Mouse (Mus musculus) G1E (cell line): Measurements from ENCODE around the gene Hibch. TPM values are rescaled to one million over a fixed set of nuclear protein-coding genes. Genes with fewer than 3 reads are reported as not detected.

Experiments used
- ATAC-seq: 2 replicates; pipeline ENCODE4 v1.8.0; 2016; ENCODE audit warnings: mild to moderate bottlenecking; ENCODE audit not compliant: insufficient number of reproducible peaks, poor library complexity, low FRiP score, severe bottlenecking; ENCODE audit errors: extremely low read depth
- DNase-seq: peaks from one replicate; pipeline ENCODE4 v3.0.0; 2012; ENCODE audit warnings: low spot score
- H3K27me3 ChIP-seq: 2 replicates; pipeline ENCODE4 v1.6.1; 2012; ENCODE audit warnings: mild to moderate bottlenecking, low read length, inconsistent platforms; ENCODE audit not compliant: insufficient read depth
- H3K36me3 ChIP-seq: replicated peaks from 2 replicates; pipeline ENCODE3; 2012; ENCODE audit warnings: mild to moderate bottlenecking, inconsistent platforms
- H3K4me1 ChIP-seq: 2 replicates; pipeline ENCODE4 v1.6.1; 2012; ENCODE audit warnings: low read depth, low read length, inconsistent platforms, mixed read lengths; ENCODE audit not compliant: insufficient read depth
- H3K4me3 ChIP-seq: 2 replicates; pipeline ENCODE4 v1.5.1; 2012; ENCODE audit warnings: low read depth, mild to moderate bottlenecking, inconsistent platforms, low read length, moderate library complexity, mixed read lengths
- H3K9me3 ChIP-seq: replicated peaks from 2 replicates; pipeline ENCODE4 v1.6.1; 2012; ENCODE audit warnings: inconsistent platforms
- CTCF ChIP-seq: IDR thresholded peaks from 2 replicates; pipeline ENCODE4 v1.5.1; 2012; ENCODE audit warnings: low read depth, low read length, inconsistent platforms, mixed read lengths
- POLR2AphosphoS5 ChIP-seq: IDR thresholded peaks from 2 replicates; pipeline ENCODE4 v1.6.1; 2012; ENCODE audit warnings: low read depth, low read length, inconsistent platforms; ENCODE audit not compliant: insufficient replicate concordance
- polyA plus RNA-seq: library from polyadenylated mRNA; stranded (reverse); fragments of >175 nt; gene quantifications from 2 replicates; pipeline ENCODE4 v1.2.3, GENCODE M21; 2012
- total RNA-seq, 2 experiments: library from RNA; stranded (forward) in 1 of 2; stranded (reverse) in 1 of 2; fragments of 200-1000 nt in 1 of 2; fragments of >200 nt in 1 of 2; fragmentation: Nextera tagmentation in 1 of 2; gene quantifications; 2 replicates each; pipeline ENCODE4 v1.2.3; 2014 to 2017

The Hibch gene
- total and polyA plus RNA-seq, 3 experiments, result 1.8 to 88.6 (median 61.8) TPM

DNA sequence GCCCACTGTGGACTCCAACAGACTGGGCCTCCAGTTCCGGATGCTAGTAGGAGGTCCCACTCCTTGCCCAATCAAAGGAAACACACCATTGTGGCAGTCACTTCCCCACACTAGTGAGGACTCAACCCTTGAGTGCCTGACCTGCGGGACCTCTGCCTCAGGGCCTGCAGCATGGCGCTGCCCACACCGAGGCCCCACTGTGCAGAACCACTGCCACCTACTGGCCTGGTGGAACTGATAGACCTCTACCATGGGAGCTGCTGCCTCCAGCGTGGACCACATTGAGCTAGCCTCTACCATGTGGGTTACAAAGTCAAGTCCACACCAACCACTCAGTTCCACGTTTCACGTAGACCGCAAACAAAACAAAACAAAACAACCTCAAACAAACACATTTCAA is 119.9 kb downstream of the Hibch start:
- ATAC-seq, result no peak
- Histone ChIP-seq H3K27me3 (peaks cover 7% of the 10 kb centered on the region), H3K4me3 (no peak overlapping the region), H3K4me1 (peaks cover 3% of the 10 kb centered on the region; the same call in 1 of the 2 replicates), H3K36me3 (no peaks in the 10 kb centered on the region), H3K9me3 (no peaks in the 10 kb centered on the region)
- no peak for DNase-seq
- TF ChIP-seq CTCF (0 out of 2 replicates have a peak, but pooled peaks have one; percentile 4), POLR2AphosphoS5 (no peak)

Other genes with a start within 250 kb of the Hibch start
- 13.2 and 23.2 TPM in 2 replicates for gene Nemp2, start 214.2 kb upstream of the Hibch start, total RNA-seq (2014; fragmentation: Nextera tagmentation)
- gene Nemp2, start 214.2 kb upstream of the Hibch start, total RNA-seq (2017), result 17.4 and 21.3 TPM in 2 replicates
- gene Nemp2, start 214.2 kb upstream of the Hibch start, polyA plus RNA-seq, result 1.1 TPM in 2 replicates
- gene Mfsd6, start 117.5 kb upstream of the Hibch start, total RNA-seq (2014; fragmentation: Nextera tagmentation), result 0.53 TPM in 1 of 2 replicates, not detected in the other
- 5.0 and 5.9 TPM in 2 replicates for gene Mfsd6, start 117.5 kb upstream of the Hibch start, total RNA-seq (2017)
- 0.03 and 0.05 TPM in 2 replicates for gene Mfsd6, start 117.5 kb upstream of the Hibch start, polyA plus RNA-seq
- not detected in 2 replicates for gene Inpp1, start 27.2 kb upstream of the Hibch start, total RNA-seq (2014; fragmentation: Nextera tagmentation)
- gene Inpp1, start 27.2 kb upstream of the Hibch start, total RNA-seq (2017), result 0.46 and 0.55 TPM in 2 replicates
- gene Inpp1, start 27.2 kb upstream of the Hibch start, polyA plus RNA-seq, result not detected in 2 replicates
- 2.3 and 2.9 TPM in 2 replicates for gene 1700019D03Rik, start 175.2 kb downstream of the Hibch start, total RNA-seq (2014; fragmentation: Nextera tagmentation)
- gene 1700019D03Rik, start 175.2 kb downstream of the Hibch start, total RNA-seq (2017), result 3.4 and 5.3 TPM in 2 replicates
- not detected in 2 replicates for gene 1700019D03Rik, start 175.2 kb downstream of the Hibch start, polyA plus RNA-seq
- not detected in 2 replicates for gene Mstn, start 216.7 kb downstream of the Hibch start, total RNA-seq (2014; fragmentation: Nextera tagmentation)
- 0.05 and 0.06 TPM in 2 replicates for gene Mstn, start 216.7 kb downstream of the Hibch start, total RNA-seq (2017)
- gene Mstn, start 216.7 kb downstream of the Hibch start, polyA plus RNA-seq, result not detected in 2 replicates